Mouse (Mus musculus): Measurements from ENCODE around the gene Xrra1.

DNA sequence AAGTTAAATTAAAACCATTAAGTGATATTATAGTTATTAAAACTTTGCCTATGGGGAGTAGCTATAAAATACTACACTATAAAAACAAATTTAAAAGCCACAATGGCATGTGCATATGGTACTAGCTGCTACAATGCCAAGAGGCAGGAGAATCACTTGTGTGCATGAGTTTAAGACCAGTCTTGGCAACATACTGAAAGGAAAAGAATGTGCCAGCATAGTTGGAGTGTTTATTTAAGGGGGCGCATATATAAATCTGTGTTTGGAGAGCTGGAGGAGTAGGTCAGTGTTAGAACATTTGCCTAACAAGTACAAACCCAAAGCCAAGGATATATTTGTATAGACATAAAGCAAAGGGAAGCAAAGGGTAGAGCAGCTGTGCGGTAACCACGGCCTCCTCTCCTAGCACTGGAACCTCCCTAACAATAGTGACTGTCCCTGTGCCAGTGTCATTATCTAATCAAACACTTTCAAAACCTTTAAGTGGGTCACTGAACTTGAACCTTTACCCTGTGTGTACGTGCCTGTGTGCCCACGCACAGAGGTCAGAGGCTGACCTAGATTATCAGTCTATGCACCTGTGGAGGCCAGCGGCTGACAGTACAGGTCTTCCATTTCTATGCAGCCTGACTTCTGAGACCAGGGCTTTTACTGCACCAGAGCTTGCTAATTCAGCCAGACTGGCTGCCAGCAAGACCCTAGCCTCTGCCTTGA lies 21.4 kb upstream of the Xrra1 start:
- TF ChIP-seq MXI1 (IDR thresholded peaks at IDR 0.05; ENCODE audit: low read depth, low read length): no peak
- TF ChIP-seq GABPA (IDR thresholded peaks at IDR 0.05; ENCODE audit: low read depth, low read length): no peak
- no peak for TF ChIP-seq POLR2A (IDR thresholded peaks at IDR 0.05; ENCODE audit: control insufficient read depth in 1 of 2, insufficient read depth in 1 of 2, low read depth in 1 of 2, low read length in 2 of 2, poor library complexity in 1 of 2)
- no peak for TF ChIP-seq MAX (IDR thresholded peaks at IDR 0.05; ENCODE audit: low read length)
- no peak for TF ChIP-seq EP300 (IDR thresholded peaks at IDR 0.05; ENCODE audit: low read depth in 1 of 2, low read length in 2 of 2)
- no peak for TF ChIP-seq UBTF (IDR thresholded peaks at IDR 0.05; ENCODE audit: borderline replicate concordance, insufficient read depth, low read depth, low read length)
- no peak for TF ChIP-seq NRF1 (IDR thresholded peaks at IDR 0.05; ENCODE audit: insufficient read depth, low read depth, low read length, poor library complexity, severe bottlenecking)

All from MEL (cell line).